Mouse (Mus musculus): ENCODE results near the gene Mdga1. TPM values are rescaled to one million over a fixed set of nuclear protein-coding genes. Genes with fewer than 3 reads are reported as not detected.
A peak's percentile ranks its signal among the peaks of the same experiment; 100 is the strongest.

The Mdga1 gene
- polyA plus RNA-seq, 1 experiment from 2014 or later = 1.3 TPM

DNA sequence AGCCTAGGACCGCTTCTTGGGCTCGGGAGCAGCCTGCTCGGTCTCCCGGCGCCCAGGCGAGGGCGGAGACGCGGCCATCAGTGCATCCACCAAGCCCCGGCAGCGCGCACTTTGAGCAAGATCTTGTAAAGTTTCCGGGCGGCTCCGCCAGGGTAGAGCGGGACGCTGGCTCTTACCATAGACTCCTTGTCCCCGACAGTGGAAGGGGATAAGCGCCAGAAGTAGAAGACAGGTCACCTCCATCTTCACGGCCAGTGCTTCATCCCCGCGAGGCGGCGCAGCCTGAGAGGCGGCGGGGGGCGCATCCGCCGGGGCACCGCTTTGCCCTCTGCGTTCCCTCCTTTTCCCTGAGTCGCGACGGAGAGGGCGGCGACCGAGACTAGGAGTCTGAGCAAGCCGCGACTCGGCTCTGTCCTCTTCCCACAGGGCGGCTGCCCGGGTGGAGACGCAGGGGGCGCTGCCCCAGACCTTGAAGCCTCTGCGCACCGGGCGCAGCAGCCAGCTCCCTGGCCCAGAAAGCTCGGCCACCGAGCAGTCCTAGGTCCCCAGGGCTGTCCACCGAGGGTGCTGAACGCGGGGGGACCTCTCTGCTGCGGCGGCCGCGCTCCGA lies 82.5 kb downstream of the Mdga1 start:
- H3K36me3 ChIP-seq (ENCODE audit: insufficient read depth, low read length) = no peaks in the 10 kb centered on the region
- no peak overlapping the region for H3K27ac ChIP-seq
- 0% methylated on average over 57 of the region's 57 CpGs for WGBS
- peak overlapping the region; percentile 60 for H3K9ac ChIP-seq (ENCODE audit: low read depth, low read length)
- peaks cover 46% of the 10 kb centered on the region for H3K27me3 ChIP-seq (ENCODE audit: insufficient read depth, low read length)
- H3K4me3 ChIP-seq (replicated peaks; ENCODE audit: low read depth, low read length) = peak overlapping the region; percentile 66
- peak; percentile 44 for TF ChIP-seq CTCF (IDR thresholded peaks at IDR 0.05; ENCODE audit: low read depth)
- no peaks in the 10 kb centered on the region for H3K9me3 ChIP-seq (replicated peaks; ENCODE audit: low read length)
- peaks cover 22% of the 10 kb centered on the region; the same call in 1 of the 2 replicates for H3K4me1 ChIP-seq (replicated peaks; ENCODE audit: insufficient read depth, low read length)
- ATAC-seq (replicated peaks; ENCODE audit: low FRiP score, low read depth) (peak; percentile 31; the same call in 1 of the 2 replicates), DNase-seq (ENCODE audit: low spot score) (peak; percentile 58)
- peak overlapping the region; percentile 100 for H3K4me2 ChIP-seq (ENCODE audit: low read length)

DNA sequence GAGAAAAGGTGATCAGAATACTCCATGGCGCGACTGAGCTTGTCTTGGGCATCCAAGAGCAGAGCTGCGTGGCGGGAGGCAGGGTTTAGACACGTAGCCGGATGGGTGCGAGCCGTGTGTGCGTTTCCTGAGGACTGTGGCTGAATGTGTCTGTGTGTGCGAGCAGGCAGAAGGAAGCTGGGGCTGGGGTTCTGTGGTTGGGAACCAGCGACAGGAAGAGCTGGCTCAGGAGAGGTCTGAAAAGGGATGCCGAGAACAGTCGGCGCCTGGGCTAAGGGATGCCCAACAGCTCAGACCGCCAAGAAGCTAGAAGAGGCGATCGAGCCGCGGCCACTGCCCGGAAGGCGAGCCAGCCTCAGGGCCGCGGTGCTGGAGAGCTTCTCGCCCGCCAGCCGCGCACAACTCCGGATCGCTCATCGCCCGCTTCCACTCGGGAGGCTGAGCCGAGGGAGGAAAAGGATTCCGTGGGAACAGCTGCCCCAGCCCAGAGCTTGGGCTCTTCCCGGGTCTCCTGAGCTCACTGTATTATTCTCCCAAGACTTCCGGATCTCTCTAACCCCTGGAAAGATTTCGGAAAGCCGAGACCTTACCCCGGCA lies 83.1 kb downstream of the Mdga1 start:
- H3K27me3 ChIP-seq (ENCODE audit: insufficient read depth, low read length) = peaks cover 46% of the 10 kb centered on the region
- no peaks in the 10 kb centered on the region for H3K36me3 ChIP-seq (ENCODE audit: insufficient read depth, low read length)
- H3K4me2 ChIP-seq (ENCODE audit: low read length) = peak overlapping the region; percentile 100
- H3K9me3 ChIP-seq (replicated peaks; ENCODE audit: low read length) = no peaks in the 10 kb centered on the region
- H3K27ac ChIP-seq = no peak overlapping the region
- TF ChIP-seq CTCF (IDR thresholded peaks at IDR 0.05; ENCODE audit: low read depth) = no peak
- H3K4me1 ChIP-seq (replicated peaks; ENCODE audit: insufficient read depth, low read length) = peaks cover 22% of the 10 kb centered on the region; the same call in 1 of the 2 replicates
- WGBS = under 1% methylated on average over 39 of the region's 39 CpGs
- H3K4me3 ChIP-seq (replicated peaks; ENCODE audit: low read depth, low read length) = peak overlapping the region; percentile 66
- peak; percentile 36 for DNase-seq (ENCODE audit: low spot score)
- H3K9ac ChIP-seq (ENCODE audit: low read depth, low read length) = peak overlapping the region; percentile 60
- ATAC-seq (replicated peaks; ENCODE audit: low FRiP score, low read depth) = no peak

DNA sequence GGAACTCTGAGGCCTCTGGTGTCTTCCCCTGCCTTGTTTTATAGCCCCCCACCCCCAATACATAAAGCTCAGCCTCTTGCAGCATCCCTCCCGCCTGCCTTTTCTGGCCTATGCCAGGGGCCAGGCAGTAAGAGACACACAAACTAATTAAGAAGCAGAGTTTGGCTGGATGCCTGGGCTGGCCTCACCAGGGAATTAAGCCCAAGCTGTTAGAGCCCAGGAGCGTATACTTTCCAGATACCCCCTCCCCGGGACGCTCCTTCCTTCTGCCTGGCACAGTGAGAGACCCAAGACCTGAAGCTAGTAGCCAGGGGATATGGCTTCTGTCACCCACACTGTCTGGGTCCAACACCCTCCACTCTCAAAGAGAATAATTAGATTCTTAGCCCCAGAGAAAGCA lies 83.8 kb downstream of the Mdga1 start:
- Histone ChIP-seq H3K27ac (no peak overlapping the region), H3K9me3 (replicated peaks; ENCODE audit: low read length) (no peaks in the 10 kb centered on the region), H3K9ac (ENCODE audit: low read depth, low read length) (0 out of 2 replicates have a peak overlapping the region, but pooled peaks have one; percentile 60), H3K27me3 (ENCODE audit: insufficient read depth, low read length) (peaks cover 44% of the 10 kb centered on the region), H3K4me3 (replicated peaks; ENCODE audit: low read depth, low read length) (peak overlapping the region; percentile 66; the same call in 1 of the 2 replicates), H3K36me3 (ENCODE audit: insufficient read depth, low read length) (no peaks in the 10 kb centered on the region), H3K4me1 (replicated peaks; ENCODE audit: insufficient read depth, low read length) (peaks cover 22% of the 10 kb centered on the region; the same call in 1 of the 2 replicates), H3K4me2 (ENCODE audit: low read length) (peak overlapping the region; percentile 100)
- TF ChIP-seq CTCF (IDR thresholded peaks at IDR 0.05; ENCODE audit: low read depth) = no peak
- DNase-seq (ENCODE audit: low spot score) = no peak
- no peak for ATAC-seq (replicated peaks; ENCODE audit: low FRiP score, low read depth)
- WGBS = 9% methylated on average over 4 of the region's 4 CpGs

DNA sequence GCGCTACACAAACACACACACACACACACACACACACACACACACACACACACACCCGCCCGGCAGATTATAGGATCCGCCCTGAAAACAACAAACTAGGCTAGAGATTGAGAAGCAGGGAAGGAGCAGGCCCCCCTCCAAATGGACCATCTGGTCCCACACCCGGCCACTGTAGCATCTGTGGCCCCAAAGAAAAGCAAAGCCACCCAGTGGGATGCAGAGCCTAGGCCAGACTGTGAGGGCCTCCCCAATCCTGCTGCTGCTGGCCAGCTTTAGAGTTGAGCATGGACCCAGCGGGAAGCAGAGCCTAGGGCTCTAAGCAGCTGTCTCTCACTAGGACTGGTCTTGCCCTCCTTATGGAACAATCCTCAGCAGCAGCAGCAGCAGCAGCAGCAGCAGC lies 85.3 kb downstream of the Mdga1 start:
- Histone ChIP-seq H3K4me3 (replicated peaks; ENCODE audit: low read depth, low read length) (no peak overlapping the region), H3K4me1 (replicated peaks; ENCODE audit: insufficient read depth, low read length) (peaks cover 22% of the 10 kb centered on the region; the same call in 1 of the 2 replicates), H3K9me3 (replicated peaks; ENCODE audit: low read length) (no peaks in the 10 kb centered on the region), H3K27ac (no peak overlapping the region), H3K9ac (ENCODE audit: low read depth, low read length) (no peak overlapping the region), H3K27me3 (ENCODE audit: insufficient read depth, low read length) (peaks cover 32% of the 10 kb centered on the region), H3K4me2 (ENCODE audit: low read length) (no peak overlapping the region), H3K36me3 (ENCODE audit: insufficient read depth, low read length) (no peaks in the 10 kb centered on the region)
- DNase-seq (ENCODE audit: low spot score) (no peak), ATAC-seq (replicated peaks; ENCODE audit: low FRiP score, low read depth) (no peak)
- no peak for TF ChIP-seq CTCF (IDR thresholded peaks at IDR 0.05; ENCODE audit: low read depth)
- WGBS = 67% methylated on average over 6 of the region's 6 CpGs

DNA sequence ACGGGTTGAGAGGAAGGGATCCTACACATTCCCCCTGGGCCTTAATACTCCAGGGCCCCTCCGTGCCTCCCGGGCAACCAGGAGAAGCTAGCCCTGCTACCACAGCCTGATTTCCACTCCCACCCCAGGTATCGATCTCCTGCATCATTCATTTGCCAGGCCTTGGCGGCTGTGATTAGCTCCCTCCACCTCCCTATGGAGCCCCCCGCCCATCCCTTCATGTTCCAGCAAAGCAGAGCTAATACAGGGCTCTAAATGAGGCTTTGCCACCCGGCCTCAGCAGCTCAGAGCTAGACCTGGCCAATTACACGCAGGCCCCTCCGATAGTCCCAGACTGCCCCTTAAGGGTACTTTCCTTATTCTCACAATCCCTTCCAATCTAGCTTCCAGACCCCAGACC lies 86.5 kb downstream of the Mdga1 start:
- Histone ChIP-seq H3K36me3 (ENCODE audit: insufficient read depth, low read length) (no peaks in the 10 kb centered on the region), H3K4me2 (ENCODE audit: low read length) (no peak overlapping the region), H3K27ac (no peak overlapping the region), H3K9me3 (replicated peaks; ENCODE audit: low read length) (no peaks in the 10 kb centered on the region), H3K4me3 (replicated peaks; ENCODE audit: low read depth, low read length) (no peak overlapping the region), H3K27me3 (ENCODE audit: insufficient read depth, low read length) (peaks cover 32% of the 10 kb centered on the region), H3K4me1 (replicated peaks; ENCODE audit: insufficient read depth, low read length) (peaks cover 15% of the 10 kb centered on the region; the same call in 1 of the 2 replicates), H3K9ac (ENCODE audit: low read depth, low read length) (no peak overlapping the region)
- TF ChIP-seq CTCF (IDR thresholded peaks at IDR 0.05; ENCODE audit: low read depth) = no peak
- ATAC-seq (replicated peaks; ENCODE audit: low FRiP score, low read depth) (no peak), DNase-seq (ENCODE audit: low spot score) (no peak)
- 47% methylated on average over 9 of the region's 9 CpGs for WGBS

DNA sequence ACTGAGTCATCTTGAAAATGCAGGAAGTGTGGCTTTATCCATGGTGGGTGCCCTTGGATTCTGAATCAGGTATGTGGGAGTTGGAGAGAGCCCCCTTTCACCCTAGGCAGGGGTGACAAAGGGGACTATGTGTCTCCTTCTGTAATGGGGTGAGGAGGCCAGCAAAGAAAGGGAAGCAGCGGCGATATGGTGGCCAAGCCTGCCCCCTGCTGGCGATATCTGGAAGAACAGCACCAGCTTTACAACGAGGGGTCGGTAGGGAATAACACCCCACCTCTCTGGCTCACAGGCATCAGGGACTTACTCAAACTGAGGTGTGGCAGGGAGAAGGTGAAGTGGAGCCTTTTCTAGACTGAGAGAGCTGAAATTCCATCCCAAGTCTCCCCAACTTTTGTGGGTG lies 87.0 kb downstream of the Mdga1 start:
- DNase-seq (ENCODE audit: low spot score) (peak; percentile 77), ATAC-seq (replicated peaks; ENCODE audit: low FRiP score, low read depth) (no peak)
- H3K9ac ChIP-seq (ENCODE audit: low read depth, low read length) = no peak overlapping the region
- no peaks in the 10 kb centered on the region for H3K9me3 ChIP-seq (replicated peaks; ENCODE audit: low read length)
- H3K36me3 ChIP-seq (ENCODE audit: insufficient read depth, low read length) = no peaks in the 10 kb centered on the region
- H3K27me3 ChIP-seq (ENCODE audit: insufficient read depth, low read length) = peaks cover 32% of the 10 kb centered on the region
- H3K4me3 ChIP-seq (replicated peaks; ENCODE audit: low read depth, low read length) = no peak overlapping the region
- no peak overlapping the region for H3K4me2 ChIP-seq (ENCODE audit: low read length)
- peak; percentile 92 for TF ChIP-seq CTCF (IDR thresholded peaks at IDR 0.05; ENCODE audit: low read depth)
- peaks cover 13% of the 10 kb centered on the region; the same call in 1 of the 2 replicates for H3K4me1 ChIP-seq (replicated peaks; ENCODE audit: insufficient read depth, low read length)
- 1% methylated on average over 5 of the region's 5 CpGs for WGBS
- no peak overlapping the region for H3K27ac ChIP-seq

Measured in kidney, postnatal 0 days (tissue).